Mouse (Mus musculus) 3134 (cell line): ENCODE data around the gene Cabp2.

ENCODE experiments used
- DNase-seq: peaks from one replicate; pipeline ENCODE4 v3.0.0-alpha.2; 2011; ENCODE audit warnings: low spot score; ENCODE audit not compliant: insufficient read length; ENCODE audit errors: extremely low read depth

Cabp2 gene

DNA sequence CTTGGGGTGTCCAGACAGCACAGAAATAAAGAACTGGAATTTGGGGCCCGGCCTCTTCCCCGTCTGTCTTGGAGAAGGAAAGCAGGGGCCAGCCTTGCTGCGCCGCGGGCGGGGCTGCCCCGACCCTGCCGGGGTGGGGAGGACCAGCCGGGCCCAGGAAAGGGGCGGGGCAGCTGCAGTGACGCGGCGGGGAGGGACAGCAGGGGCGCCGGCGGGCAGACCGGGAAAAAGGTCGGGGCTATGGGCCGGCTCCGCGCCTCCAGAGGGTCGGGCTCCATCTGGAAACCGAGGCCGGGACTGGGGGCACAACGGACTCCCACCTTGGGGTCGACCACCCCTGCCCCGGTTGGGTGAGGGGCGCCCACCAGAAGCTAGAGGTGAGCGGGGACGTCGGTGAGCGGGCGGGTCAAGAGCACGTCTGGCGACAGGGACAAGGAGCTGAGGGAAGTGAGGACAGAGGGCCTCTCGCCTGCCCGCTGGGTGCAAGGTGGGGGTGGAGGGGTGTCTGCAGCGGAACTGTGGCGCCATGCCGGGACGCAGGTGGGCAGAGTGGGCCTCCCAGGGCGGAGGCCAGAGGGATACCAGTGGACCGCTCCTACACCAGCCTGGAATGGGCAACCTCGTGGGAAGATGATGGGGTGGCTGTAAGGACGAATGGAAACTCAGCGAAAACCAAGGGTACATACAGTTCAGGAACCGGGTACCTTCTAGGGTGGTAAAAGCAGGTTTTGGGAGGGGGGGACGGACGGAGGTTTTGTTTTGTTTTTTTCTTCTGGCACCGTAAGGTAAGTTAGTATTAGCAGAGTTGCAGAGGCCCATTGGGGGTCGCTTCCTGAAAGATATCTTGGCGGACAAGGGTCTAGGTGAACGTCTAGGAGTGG, 18.7 kb downstream of the Cabp2 start, which contains the start of gene Pitpnm1:
TSS of gene Pitpnm1 (plus strand) at position 162 of the 881 bp plus-strand sequence.
- peak; percentile 83 for DNase-seq

- no peak for DNase-seq
Observed at GRCm38 (mm10) chr19:4100718-4101261, 19.4 kb downstream of the Cabp2 start.

- DNase-seq: no peak
Observed at GRCm38 (mm10) chr19:4101466-4101865, 20.1 kb downstream of the Cabp2 start.

- no peak for DNase-seq
Observed at GRCm38 (mm10) chr19:4102049-4102448, 20.7 kb downstream of the Cabp2 start.

DNA sequence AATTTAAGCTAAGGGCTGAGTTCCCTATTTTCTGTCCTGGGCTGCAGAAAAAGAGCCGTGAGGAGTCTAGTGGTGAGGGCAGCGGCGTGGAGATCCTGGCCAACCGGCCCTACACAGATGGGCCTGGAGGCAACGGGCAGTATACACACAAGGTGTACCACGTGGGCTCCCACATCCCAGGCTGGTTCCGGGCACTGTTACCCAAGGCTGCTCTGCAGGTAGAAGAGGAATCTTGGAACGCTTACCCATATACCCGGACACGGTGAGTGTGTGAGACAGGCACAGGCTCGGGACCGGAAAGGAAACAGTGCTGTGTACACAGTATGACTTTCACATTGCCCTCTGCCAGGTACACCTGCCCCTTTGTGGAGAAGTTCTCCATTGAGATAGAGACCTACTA, 21.2 kb downstream of the Cabp2 start:
- DNase-seq: no peak

DNA sequence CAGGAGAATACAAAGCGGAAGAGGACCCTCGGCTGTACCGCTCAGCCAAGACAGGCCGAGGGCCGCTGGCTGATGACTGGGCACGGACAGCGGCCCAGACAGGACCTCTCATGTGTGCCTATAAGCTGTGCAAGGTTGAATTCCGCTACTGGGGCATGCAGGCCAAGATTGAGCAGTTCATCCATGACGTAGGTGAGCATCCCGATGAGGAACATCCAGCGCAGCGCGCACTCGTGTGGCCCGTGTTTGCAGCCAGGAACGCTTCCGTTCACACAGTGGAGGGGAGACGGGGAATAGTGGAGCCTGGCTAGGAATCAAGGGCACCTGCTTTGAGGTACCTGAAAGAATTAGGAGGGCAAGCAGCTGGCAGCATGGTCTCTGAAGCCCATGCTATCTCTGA, 21.9 kb downstream of the Cabp2 start:
- no peak for DNase-seq

DNA sequence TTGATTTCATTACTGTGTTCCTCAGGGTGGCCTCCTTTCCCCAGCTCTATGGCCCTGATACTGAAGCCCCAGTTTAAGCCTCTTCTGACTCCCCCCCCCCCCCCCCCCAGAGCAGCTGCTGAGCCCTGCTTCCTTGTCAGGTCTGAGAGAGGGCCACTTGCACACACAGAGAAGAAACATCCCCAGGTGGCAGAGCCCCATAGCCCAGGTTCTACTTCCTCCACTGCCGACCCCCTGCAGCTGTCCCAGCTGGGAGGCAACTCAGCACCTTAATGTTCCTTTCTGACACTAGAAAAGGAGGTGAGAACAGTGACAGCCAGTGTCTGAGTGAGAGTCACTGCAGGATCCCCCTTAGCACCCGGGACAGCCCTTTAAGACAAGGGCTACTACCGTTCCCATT, 22.4 kb downstream of the Cabp2 start:
- no peak for DNase-seq

DNA sequence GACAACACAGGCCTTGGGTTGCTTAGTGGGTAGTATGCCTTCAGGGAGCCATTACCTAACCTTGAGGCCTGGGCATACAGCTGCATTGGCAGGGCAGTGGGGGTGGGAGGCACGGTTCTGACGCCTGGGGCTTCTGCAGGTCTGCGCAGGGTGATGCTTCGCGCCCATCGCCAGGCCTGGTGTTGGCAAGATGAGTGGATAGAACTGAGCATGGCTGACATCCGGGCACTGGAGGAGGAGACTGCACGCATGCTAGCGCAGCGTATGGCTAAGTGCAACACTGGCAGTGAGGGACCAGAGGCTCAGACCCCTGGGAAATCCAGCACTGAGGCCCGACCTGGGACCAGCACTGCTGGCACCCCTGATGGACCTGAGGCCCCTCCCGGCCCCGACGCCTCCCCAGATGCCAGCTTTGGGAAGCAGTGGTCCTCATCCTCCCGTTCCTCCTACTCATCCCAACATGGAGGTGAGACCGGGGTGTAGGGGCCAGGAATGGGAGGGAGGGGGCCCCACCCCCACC, 23.4 kb downstream of the Cabp2 start:
- no peak for DNase-seq

- no peak for DNase-seq
Observed at GRCm38 (mm10) chr19:4106654-4107053, 25.3 kb downstream of the Cabp2 start.

- no peak for DNase-seq
Observed at GRCm38 (mm10) chr19:4108535-4108934, 27.2 kb downstream of the Cabp2 start.

- no peak for DNase-seq
Observed at GRCm38 (mm10) chr19:4112063-4112960, 30.9 kb downstream of the Cabp2 start.

DNA sequence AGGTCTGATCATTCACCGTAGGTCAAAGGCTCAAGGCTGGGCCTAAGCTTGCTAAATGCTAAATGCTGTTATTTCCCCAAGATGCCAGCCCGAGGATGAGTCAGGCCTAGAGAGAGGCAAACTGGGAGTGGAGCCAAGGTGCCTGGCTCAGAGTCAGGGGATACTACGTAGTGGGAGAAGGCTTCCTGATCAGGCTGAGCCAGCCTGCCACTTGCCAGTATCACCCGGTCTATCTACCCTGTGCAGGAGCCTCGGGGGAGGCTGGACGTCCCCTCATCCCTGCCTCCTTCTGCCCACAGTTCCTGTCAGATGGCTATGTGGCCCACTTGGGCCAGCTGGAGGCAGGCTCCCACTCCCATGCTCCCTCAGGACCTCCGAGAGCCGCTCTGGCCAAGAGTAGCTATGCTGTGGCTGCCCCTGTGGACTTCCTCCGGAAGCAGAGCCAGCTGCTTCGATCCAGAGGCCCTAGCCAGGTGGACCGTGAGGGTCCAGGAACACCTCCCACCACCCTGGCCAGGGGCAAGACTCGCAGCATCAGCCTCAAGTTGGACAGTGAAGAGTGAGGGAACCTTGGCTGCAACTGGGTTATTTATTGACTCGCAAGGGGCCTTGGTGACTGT, 31.9 kb downstream of the Cabp2 start:
- peak; percentile 84 for DNase-seq

DNA sequence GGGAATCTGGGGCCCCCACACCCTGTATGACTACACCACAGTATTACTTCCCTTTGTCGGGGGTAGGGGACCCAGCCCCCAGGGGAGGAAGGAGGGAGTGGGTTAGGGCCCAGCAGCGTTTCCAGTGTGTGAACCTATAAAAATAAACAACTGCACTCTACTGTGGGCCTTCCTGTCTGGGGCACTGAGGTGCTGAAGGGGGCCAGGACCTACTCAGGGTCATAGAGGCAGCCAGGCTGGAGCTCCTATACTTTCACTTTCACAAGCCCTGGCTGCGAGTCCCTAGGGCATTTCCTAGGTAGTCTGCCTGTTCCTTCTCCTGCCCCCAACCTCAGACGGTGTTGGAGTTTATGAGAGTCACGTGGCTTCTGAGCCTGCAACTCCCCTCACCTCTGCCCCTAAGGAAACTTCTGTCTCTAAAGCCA, 32.4 kb downstream of the Cabp2 start:
- no peak for DNase-seq

DNA sequence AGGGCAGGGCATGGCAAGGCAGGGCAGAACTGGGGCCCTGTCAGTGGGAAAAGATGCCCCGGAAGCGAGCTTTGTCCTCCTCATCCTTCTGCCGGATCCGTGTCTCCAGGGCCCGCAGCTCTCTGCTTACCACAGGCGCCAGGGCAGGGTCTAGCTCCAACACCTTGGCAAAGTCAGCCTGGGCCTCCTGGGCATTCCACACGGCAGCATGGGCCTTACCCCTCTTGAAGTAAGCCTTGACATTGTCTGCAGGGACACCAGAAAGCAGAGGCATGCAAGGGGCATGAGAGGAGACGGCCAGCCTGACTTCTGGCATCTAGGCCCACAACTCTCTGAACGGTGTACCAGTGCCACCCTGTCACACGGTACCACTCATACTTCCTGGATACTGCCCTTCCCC, 33.2 kb downstream of the Cabp2 start:
- no peak for DNase-seq

DNA sequence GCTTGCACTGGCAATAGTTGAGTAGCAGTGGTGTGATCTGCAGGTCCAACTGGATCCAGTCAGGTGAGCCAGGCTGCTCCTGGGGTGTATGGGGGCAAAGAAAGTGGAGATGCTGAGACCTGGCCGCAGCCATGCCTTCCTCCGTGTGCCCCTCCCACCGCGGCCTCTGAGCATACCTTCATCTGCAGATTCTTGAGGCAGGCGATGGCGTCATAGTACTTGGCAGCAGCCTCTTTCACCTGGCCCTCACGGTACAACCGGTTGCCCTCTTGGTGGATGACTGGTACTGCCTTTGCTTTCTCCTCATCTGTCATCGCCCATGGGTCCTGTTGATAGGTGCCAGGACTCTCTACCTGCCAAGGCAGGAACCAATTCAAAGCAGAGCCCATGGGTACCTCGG, 33.8 kb downstream of the Cabp2 start:
- DNase-seq: no peak

DNA sequence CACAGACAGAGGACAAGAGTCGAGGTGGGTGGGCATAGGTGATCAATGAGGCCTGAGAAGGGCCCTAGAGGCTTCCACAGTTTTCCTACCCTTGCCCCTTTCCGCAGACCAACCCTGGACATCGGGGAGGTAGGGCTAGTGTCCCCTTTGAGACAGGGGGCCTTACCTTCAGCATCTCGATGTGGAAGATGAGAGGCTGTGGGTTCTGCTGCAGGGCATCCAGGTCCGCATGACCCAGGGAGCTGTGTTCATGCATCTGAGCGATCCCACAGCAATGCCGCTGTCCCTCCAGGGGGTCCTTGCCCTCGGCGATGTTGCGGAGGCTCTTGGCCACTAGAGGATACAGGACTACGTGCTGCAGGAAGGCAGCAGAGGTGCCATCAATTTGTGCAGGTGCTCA, 34.4 kb downstream of the Cabp2 start:
- DNase-seq: no peak

DNA sequence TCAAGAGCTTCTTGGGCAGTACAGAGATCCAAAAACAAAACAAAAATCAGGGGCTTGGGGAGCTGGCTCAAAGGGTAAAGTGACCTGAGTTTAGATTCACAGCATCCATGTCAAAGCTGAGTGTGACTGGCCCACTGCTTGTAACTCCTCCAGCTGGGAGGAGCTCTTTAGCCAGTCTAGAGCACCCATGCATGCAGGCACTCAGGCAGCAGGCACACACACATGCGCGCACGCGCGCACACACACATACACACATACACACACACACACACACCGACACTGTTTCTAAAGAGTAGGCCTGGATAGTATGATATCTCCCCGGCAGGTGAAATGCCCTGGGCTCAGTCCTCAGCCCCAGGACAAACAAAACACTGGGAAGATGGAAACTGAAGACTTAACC, 35.6 kb downstream of the Cabp2 start:
- DNase-seq: no peak

GRCm38 (mm10) chr19:4118350-4118749, 37.0 kb downstream of the Cabp2 start:
- no peak for DNase-seq

GRCm38 (mm10) chr19:4119716-4120487, 38.5 kb downstream of the Cabp2 start:
- no peak for DNase-seq

DNA sequence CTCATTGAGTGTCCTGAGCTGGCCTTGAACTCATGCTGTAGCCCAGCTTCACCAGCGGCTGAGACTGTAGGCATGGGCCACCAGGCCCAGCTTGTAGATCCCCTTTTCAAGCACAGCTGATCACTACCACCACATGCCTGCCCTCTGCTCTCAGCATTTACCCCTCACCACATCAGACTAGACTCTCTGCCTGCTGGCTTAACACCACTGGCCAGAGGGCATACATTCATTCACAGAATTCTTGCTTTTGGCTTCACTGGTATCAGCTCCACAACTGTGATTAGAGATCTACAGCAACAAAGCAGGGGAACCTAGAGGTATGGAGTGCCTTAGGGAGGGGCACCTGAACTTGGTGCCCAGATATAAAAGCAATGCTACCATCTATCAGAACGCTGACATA, 39.1 kb downstream of the Cabp2 start:
- DNase-seq: no peak
